Mouse (Mus musculus) liver, postnatal 0 days (tissue): ENCODE results near the gene Chl1.

Experiments
- CTCF ChIP-seq: sonication (generic); IDR thresholded peaks from 2 replicates; pipeline ENCODE4 v1.5.1; 2016; ENCODE audit warnings: antibody characterized with exemption, low read depth
- EP300 ChIP-seq: IDR thresholded peaks from 2 replicates; pipeline ENCODE4 v1.6.1; 2016; ENCODE audit warnings: antibody characterized with exemption, low read depth, mild to moderate bottlenecking

DNA sequence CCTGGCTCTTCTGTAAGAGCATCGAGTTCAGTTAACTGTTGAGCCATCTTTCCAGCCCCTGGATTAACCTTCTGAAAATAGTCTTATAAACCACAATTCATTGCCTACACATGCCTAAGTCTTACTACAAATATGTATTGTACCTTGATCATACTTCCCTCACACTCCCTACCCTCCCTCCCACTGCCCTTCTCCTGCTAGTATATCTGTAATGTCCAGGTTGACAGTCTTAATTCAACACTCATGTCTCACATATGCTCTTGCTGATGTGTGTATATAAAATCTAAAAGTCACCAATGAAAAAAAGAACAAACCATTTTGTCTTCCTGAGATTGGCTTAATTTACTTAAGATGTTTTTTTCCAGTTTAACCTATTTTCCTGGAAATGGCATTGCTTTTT lies 189.1 kb downstream of the Chl1 start:
- no peak for TF ChIP-seq CTCF
- no peak for TF ChIP-seq EP300
